Mouse (Mus musculus): Measurements from ENCODE around the gene A830031A19Rik.

The A830031A19Rik gene

GRCm38 (mm10) chr11:24076821-24077730, 2.2 kb upstream of the A830031A19Rik start:
- no peak for DNase-seq (ENCODE audit: low read depth, low spot score)

DNA sequence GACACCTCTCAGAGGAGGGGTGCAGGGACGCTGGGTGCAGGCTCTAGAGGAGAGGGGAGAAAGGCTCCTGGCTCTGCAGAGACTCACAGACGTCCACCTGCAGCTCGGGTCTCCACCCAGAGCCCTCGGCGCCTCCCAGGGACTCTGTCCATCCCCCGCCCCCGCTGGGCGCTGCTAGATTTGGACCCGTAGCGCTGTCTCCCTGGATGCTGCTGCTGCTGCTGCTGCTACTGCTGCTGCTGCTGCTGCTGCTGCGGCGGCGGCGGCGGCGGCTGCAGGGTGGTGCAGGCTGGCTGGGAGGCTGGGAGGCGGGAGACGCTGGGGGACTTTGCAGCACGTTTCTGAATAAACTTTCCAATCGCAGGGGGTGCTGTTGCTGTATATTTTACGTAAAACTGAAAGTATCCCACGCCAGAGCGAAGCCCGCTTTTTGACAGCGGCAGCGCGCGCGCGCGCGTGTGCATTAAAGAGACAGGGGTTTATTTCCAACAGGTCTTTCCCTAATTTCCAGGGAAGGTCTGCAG, 1.3 kb upstream of the A830031A19Rik start:
- DNase-seq (ENCODE audit: low read depth, low spot score), result peak; percentile 52

- DNase-seq (ENCODE audit: low read depth, low spot score), result no peak
Observed at GRCm38 (mm10) chr11:24075486-24076126, 752 bp upstream of the A830031A19Rik start.

DNA sequence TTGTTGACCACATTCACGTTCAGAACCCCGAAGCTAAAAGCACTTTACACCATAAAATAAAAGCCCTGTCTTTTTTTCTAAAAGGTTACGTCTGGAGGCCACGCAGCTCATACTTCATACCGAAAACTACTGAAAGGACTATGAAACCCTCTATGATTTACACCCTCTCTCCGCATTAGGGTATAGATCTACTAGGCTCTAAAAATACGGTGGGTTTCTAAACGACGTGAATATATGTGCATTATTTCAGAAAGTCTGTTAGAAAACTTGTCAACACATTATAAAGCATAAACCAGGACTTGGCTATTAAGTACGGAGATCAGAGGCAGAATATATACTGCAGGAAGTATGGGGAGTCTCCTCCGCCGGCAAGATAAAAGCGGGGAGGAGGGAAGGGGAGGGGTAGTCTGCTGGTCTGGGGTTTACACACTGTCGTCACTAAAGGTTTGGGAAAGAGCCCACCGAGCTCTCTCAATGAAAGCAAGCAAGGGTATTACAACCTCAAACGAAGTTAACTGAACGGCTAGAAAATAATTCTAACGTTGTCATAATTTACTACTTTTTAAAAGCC, 748 bp downstream of the A830031A19Rik start:
- DNase-seq (ENCODE audit: low read depth, low spot score), result no peak

- no peak for DNase-seq (ENCODE audit: low read depth, low spot score)
Observed at GRCm38 (mm10) chr11:24065313-24065712, 9.5 kb downstream of the A830031A19Rik start.

- DNase-seq (ENCODE audit: low read depth, low spot score), result no peak
Observed at GRCm38 (mm10) chr11:24064221-24064620, 10.6 kb downstream of the A830031A19Rik start.

DNA sequence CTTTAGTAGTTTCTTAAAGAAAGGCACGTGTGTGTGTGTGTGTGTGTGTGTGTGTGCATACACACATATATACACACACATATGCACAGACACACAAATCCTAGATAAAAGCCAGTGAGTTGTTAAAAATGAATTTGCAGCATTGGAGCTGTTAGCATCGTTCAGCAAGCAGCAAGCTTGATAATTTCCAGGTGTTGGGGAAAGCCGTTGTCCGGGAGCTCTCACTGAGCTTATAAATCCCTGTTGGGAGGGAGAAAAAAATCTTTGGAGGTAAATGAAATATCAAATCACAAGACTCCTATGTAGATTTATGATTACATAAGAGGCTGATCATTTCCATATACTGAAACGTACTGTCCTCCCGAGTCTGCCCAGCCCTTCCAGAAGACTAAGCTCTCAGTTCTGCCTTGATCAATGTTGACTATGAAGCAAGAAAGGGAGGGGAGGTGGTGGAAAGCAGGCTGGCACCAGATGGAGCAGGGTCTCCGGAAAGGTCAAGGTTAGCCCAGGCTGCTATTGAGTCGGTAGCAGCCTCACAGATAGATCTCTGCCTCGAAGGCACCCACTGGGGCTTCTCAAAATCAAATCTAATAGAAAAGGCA, 12.3 kb downstream of the A830031A19Rik start:
- DNase-seq (ENCODE audit: low read depth, low spot score), result no peak

DNA sequence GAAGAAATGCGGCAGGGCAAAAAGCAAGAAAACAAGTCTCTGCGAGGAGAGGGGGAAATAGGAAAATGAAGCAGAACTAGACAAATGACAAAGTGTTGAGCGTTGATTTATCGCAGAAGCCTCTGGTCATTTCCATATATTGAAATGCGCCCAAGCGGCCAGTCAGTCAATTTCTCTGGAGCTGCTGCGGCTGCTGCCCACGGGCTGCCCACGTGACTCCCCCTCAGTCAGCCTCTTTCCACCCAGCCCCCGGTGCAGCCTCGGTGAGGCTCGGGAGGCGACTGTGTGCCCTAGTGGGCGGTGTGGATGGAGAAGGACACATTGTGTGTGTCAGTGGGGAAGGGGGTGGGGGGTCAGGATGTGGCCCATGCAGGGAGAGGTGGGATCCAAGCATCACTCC, 13.0 kb downstream of the A830031A19Rik start:
- no peak for DNase-seq (ENCODE audit: low read depth, low spot score)

GRCm38 (mm10) chr11:24060428-24060827, 14.4 kb downstream of the A830031A19Rik start:
- DNase-seq (ENCODE audit: low read depth, low spot score), result no peak

- DNase-seq (ENCODE audit: low read depth, low spot score), result no peak
Observed at GRCm38 (mm10) chr11:24059137-24059536, 15.7 kb downstream of the A830031A19Rik start.

DNA sequence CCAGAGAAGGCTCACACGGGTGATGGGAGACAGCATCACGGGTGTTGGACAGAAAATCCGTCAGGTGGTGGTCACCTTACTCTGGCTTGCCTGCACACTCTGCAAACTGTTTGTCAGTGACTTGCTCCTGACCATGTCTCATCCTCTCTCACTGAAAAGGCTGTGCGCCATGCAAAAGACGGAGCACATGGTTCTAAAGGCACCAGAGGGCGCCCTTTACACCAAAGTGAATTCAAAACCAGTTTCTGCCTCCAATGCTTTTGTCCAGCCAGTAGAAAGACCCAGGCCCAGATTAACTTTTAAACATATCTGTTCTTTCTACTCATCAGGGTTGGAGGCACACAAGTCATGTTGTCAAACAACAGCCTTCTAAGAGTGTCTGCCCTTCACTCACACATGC, 22.0 kb downstream of the A830031A19Rik start:
- no peak for DNase-seq (ENCODE audit: low read depth, low spot score)

DNA sequence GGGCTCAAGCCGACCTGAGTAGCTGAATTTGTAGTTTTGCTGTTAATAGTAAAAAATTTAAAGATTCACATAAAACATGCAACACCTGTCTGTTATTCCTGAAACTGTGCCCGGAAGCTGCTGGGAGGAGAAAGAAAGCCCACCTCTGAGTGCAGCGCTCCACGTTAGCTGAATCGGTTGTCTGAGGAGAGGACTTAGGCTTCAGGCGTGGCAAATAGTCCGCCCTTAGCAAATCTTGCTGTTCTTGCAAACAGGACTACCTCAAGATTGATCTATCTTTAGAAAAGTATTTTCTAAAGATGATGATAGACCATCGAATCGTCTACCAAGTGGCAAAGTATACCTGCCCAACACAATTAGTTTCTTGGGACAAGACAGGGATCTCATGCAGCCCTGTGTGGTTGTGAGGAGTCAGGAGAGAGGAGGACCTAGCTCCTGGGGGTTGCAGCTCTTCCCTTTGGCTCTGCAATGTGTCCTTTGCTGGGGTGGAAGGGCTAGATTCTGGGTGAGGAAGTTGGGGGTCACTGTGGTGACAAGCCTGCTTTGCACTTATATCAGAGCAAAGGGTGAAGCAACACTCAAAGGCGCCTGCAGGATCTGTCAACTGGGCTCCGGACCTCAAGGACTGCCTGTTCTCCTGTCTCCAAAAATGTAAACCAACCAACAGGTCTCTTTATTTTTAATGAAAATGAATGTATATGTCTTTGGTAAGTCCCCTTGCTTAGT, 24.7 kb downstream of the A830031A19Rik start:
- DNase-seq (ENCODE audit: low read depth, low spot score), result no peak

DNA sequence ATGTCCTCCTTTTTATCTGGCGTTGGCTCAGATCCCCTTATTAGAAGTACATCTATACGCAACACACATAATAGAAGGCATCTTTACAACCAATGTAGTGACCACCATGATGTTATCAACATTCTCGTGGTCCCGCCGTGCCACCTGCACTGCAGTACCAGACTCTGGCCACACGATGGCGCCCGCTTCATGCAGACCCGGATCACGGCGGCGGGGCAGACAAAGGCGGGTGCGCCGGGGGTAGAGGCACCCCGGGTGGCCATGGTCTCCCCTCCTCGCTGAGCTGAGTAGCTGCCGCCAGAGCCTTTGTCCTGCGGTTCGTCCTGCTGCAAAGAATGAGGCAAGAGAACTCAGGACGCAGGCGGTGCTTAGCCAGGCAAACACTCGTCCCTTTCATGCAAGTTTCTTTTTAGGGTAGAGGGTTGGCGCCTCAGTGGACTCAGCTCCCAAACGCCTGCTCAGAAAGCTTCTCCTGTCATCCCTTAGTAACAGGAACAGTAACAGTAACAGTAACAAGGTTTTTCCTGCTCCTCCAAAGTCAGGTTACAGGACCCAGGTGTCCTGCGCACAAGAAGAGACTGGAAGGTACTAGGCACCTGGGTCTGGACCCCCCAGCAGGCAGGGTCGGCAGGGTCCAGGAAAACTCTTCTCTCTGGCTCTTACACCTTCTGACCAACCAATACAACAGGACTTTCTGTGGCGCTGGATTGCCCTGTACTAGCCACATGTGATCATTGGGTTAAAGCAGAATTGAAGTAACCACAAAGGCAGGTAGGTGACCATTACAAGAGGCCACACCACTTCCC, 25.4 kb downstream of the A830031A19Rik start:
- peak; percentile 28 for DNase-seq (ENCODE audit: low read depth, low spot score)

- DNase-seq (ENCODE audit: low read depth, low spot score), result no peak
Observed at GRCm38 (mm10) chr11:24044025-24044424, 30.8 kb downstream of the A830031A19Rik start.

- DNase-seq (ENCODE audit: low read depth, low spot score), result no peak
Observed at GRCm38 (mm10) chr11:24020760-24021159, 54.1 kb downstream of the A830031A19Rik start.

DNA sequence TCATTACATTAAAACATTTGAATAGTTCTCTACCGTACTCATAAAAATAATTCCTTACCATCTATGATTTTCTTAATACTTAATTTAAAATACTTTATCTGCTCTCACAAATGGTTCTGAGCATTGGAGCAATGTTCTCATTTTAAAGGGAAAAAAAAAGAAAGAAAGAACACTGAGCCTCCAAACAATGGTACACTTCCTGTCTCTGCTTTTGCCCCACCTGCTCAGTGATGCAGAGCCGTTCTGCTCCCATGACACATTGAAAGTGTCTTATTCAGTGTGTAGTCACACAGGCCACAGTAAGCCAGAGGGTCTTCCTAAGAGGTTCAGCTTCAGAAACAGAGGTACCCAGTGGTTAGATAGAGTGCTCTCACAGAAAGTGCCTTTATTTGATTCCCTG, 56.1 kb downstream of the A830031A19Rik start:
- no peak for DNase-seq (ENCODE audit: low read depth, low spot score)

DNA sequence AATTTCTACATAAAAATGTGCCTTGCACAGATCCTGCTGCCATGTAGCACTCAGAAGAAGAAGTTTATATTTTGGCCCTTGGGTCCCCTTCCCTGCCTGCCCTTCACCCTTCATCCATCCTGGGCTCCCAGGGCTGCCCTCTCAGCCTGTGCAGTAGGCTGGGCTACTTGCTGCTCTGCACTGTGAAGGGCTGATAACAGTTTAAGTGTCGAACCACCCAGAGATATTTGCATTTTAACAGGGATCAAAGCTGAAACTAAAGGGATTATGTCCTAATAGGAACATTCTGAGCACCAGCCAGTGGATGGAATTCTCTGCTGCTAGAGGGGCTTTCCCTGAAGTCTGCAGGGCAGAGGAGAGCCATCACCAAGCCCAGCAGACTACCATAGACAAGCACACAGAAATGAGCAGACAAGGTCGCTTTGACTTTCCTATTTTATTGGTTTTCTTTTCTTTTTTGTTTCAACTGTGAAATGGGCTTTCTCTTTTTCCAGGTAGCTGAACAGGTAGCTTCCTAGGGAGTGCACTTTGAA, 58.1 kb downstream of the A830031A19Rik start:
- no peak for DNase-seq (ENCODE audit: low read depth, low spot score)

DNA sequence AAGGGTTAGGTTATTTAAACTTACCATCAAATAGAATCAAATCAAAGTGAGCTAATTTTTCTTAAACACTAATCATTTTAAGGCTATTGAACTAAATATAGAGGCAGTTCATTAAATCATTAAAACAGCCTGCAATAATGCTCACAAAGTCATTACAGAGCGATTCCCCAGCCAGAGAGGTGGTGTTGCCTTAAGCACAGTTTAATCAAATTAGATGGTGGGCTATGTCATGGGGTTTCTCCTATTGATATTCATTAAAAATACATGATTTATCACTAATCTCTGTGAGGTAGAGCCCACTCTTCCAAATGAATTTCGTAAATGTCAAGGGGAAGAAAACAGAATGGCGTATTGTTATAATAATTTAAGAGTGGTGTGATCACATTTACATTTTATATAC, 58.8 kb downstream of the A830031A19Rik start:
- no peak for DNase-seq (ENCODE audit: low read depth, low spot score)

GRCm38 (mm10) chr11:24014642-24015041, 60.2 kb downstream of the A830031A19Rik start:
- DNase-seq (ENCODE audit: low read depth, low spot score), result no peak

- no peak for DNase-seq (ENCODE audit: low read depth, low spot score)
Observed at GRCm38 (mm10) chr11:24012301-24012700, 62.6 kb downstream of the A830031A19Rik start.
